Mouse (Mus musculus): ENCODE data around the gene Gxylt2. TPM values are rescaled to one million over a fixed set of nuclear protein-coding genes. Genes with fewer than 3 reads are reported as not detected.
A peak's percentile ranks its signal among the peaks of the same experiment; 100 is the strongest.

Gxylt2 gene
- polyA plus RNA-seq, 1 experiment from 2014 or later, result 9.9 TPM

DNA sequence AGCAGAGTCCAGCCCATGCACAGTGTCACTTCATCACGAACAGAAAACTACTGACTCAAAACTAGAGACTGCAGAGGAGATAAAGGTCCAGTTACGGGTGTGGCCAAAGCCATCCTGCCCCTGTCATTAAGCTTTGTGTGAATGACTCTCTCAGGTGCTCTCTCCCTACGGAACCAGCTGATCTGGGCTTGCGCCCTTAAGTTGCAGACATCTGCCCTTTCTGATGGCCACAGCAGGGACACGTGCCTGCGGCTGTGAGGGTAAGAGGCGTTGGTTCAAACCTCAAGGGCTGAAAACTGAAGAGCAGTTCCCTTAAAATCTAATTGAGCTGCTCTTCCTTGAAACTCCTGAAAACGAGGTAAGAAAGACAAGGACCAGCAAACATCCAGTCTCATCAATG is 12.3 kb downstream of the Gxylt2 start:
- no peaks in the 10 kb centered on the region for H3K9me3 ChIP-seq (replicated peaks; ENCODE audit: low read length)
- H3K27ac ChIP-seq, result no peak overlapping the region
- no peak overlapping the region for H3K4me3 ChIP-seq (replicated peaks; ENCODE audit: low read depth, low read length)
- H3K4me2 ChIP-seq (ENCODE audit: low read length), result no peak overlapping the region
- H3K9ac ChIP-seq (ENCODE audit: low read depth, low read length), result no peak overlapping the region
- no peak for DNase-seq (ENCODE audit: low spot score)
- 79% methylated on average over 8 of the region's 8 CpGs for WGBS
- TF ChIP-seq CTCF (IDR thresholded peaks at IDR 0.05; ENCODE audit: low read depth), result no peak
- H3K36me3 ChIP-seq (ENCODE audit: insufficient read depth, low read length), result no peaks in the 10 kb centered on the region
- no peaks in the 10 kb centered on the region; the same call in 1 of the 2 replicates for H3K4me1 ChIP-seq (replicated peaks; ENCODE audit: insufficient read depth, low read length)
- H3K27me3 ChIP-seq (ENCODE audit: insufficient read depth, low read length), result no peaks in the 10 kb centered on the region
- no peak for ATAC-seq (replicated peaks; ENCODE audit: low FRiP score, low read depth)

- H3K27ac ChIP-seq, result no peak overlapping the region
- H3K4me1 ChIP-seq (replicated peaks; ENCODE audit: insufficient read depth, low read length), result no peaks in the 10 kb centered on the region; the same call in 1 of the 2 replicates
- no peak overlapping the region for H3K9ac ChIP-seq (ENCODE audit: low read depth, low read length)
- no peaks in the 10 kb centered on the region for H3K27me3 ChIP-seq (ENCODE audit: insufficient read depth, low read length)
- H3K9me3 ChIP-seq (replicated peaks; ENCODE audit: low read length), result no peaks in the 10 kb centered on the region
- H3K4me3 ChIP-seq (replicated peaks; ENCODE audit: low read depth, low read length), result no peak overlapping the region
- H3K36me3 ChIP-seq (ENCODE audit: insufficient read depth, low read length), result no peaks in the 10 kb centered on the region
- DNase-seq (ENCODE audit: low spot score) (peak; percentile 80), ATAC-seq (replicated peaks; ENCODE audit: low FRiP score, low read depth) (peak; percentile 30; the same call in 1 of the 2 replicates)
- H3K4me2 ChIP-seq (ENCODE audit: low read length), result no peak overlapping the region
- 30% methylated on average over 6 of the region's 6 CpGs for WGBS
- TF ChIP-seq CTCF (IDR thresholded peaks at IDR 0.05; ENCODE audit: low read depth), result no peak
Observed at GRCm38 (mm10) chr6:100720098-100720501, 15.6 kb downstream of the Gxylt2 start.

DNA sequence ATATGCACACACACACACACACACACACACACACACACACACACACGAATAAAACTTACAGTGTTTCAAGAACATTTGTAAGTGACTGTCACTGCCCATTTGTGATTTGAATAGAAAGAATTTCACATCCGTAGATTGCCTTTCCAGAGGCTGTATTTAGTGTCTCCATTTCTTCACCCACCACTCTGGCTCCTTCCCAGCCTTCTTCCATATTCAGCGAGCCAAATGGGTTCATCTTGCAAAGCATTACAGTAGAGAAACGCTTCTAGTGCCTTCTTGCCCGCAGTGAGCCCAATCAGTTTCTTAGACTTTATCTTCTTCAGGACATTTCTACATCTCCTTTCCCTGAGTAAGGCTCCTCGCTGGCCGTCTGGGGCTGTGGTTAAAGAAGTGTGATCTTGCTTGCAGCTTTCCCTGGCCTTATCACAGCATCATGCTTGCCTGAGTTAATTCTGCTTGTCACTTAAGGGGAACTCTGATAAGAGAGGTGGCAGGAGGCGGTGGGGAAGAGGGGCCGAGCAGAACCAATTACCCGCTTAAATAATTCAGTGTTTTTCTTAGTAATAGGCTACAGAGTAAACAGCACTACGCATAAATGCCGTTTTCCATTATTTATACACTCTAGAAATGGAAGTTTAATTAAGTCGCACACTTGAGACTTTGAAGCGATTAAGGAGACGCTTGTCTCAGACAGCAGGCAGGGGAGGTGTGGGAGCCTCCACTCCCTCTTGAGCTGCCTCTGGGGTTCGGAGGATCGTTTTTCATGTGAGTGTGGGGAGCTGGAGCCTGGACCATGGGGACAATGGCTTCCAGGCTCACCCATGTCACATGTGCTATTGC is 16.6 kb downstream of the Gxylt2 start:
- ATAC-seq (replicated peaks; ENCODE audit: low FRiP score, low read depth), result no peak; the same call in 1 of the 2 replicates
- Histone ChIP-seq H3K9me3 (replicated peaks; ENCODE audit: low read length) (no peaks in the 10 kb centered on the region), H3K27me3 (ENCODE audit: insufficient read depth, low read length) (no peaks in the 10 kb centered on the region), H3K27ac (no peak overlapping the region), H3K9ac (ENCODE audit: low read depth, low read length) (no peak overlapping the region), H3K4me2 (ENCODE audit: low read length) (no peak overlapping the region), H3K4me1 (replicated peaks; ENCODE audit: insufficient read depth, low read length) (no peaks in the 10 kb centered on the region; the same call in 1 of the 2 replicates), H3K4me3 (replicated peaks; ENCODE audit: low read depth, low read length) (no peak overlapping the region), H3K36me3 (ENCODE audit: insufficient read depth, low read length) (no peaks in the 10 kb centered on the region)
- no peak for TF ChIP-seq CTCF (IDR thresholded peaks at IDR 0.05; ENCODE audit: low read depth)
- 32% methylated on average over 17 of the region's 17 CpGs for WGBS
- peak; percentile 74 for DNase-seq (ENCODE audit: low spot score)

DNA sequence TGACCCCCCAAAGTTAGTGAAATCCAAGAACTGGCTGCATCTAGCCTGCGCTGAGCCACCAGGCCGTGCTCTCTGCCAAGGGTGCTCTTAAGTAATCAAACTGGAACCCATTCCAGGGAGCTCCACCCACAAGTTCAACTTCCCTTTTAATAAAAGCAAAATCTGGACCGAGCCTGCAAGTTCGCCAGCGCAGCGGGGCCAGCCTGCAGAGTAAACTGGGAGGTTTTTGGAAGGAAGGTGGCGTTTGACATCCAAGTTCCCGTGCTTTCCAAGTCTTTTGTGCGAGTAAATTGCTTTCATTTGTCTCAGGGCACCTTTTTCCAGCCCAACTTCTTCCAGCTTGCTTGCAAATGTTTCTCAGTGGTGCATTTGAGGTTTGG is 27.5 kb downstream of the Gxylt2 start:
- no peak for DNase-seq (ENCODE audit: low spot score)
- H3K4me3 ChIP-seq (replicated peaks; ENCODE audit: low read depth, low read length), result no peak overlapping the region
- peak overlapping the region; percentile 25 for H3K4me2 ChIP-seq (ENCODE audit: low read length)
- no peaks in the 10 kb centered on the region for H3K36me3 ChIP-seq (ENCODE audit: insufficient read depth, low read length)
- ATAC-seq (replicated peaks; ENCODE audit: low FRiP score, low read depth), result 0 out of 2 replicates have a peak, but pooled peaks have one; percentile 21
- H3K9me3 ChIP-seq (replicated peaks; ENCODE audit: low read length), result no peaks in the 10 kb centered on the region
- H3K4me1 ChIP-seq (replicated peaks; ENCODE audit: insufficient read depth, low read length), result peaks cover 6% of the 10 kb centered on the region; the same call in 1 of the 2 replicates
- no peak for TF ChIP-seq CTCF (IDR thresholded peaks at IDR 0.05; ENCODE audit: low read depth)
- 26% methylated on average over 9 of the region's 9 CpGs for WGBS
- no peak overlapping the region for H3K9ac ChIP-seq (ENCODE audit: low read depth, low read length)
- no peak overlapping the region for H3K27ac ChIP-seq
- no peaks in the 10 kb centered on the region for H3K27me3 ChIP-seq (ENCODE audit: insufficient read depth, low read length)

GRCm38 (mm10) chr6:100732376-100733021 is 28.0 kb downstream of the Gxylt2 start:
- no peaks in the 10 kb centered on the region for H3K36me3 ChIP-seq (ENCODE audit: insufficient read depth, low read length)
- no peak overlapping the region for H3K4me3 ChIP-seq (replicated peaks; ENCODE audit: low read depth, low read length)
- no peaks in the 10 kb centered on the region for H3K27me3 ChIP-seq (ENCODE audit: insufficient read depth, low read length)
- H3K9me3 ChIP-seq (replicated peaks; ENCODE audit: low read length), result no peaks in the 10 kb centered on the region
- peaks cover 6% of the 10 kb centered on the region; the same call in 1 of the 2 replicates for H3K4me1 ChIP-seq (replicated peaks; ENCODE audit: insufficient read depth, low read length)
- no peak for TF ChIP-seq CTCF (IDR thresholded peaks at IDR 0.05; ENCODE audit: low read depth)
- DNase-seq (ENCODE audit: low spot score) (peak; percentile 50), ATAC-seq (replicated peaks; ENCODE audit: low FRiP score, low read depth) (0 out of 2 replicates have a peak, but pooled peaks have one; percentile 10)
- no peak overlapping the region for H3K27ac ChIP-seq
- peak overlapping the region; percentile 25 for H3K4me2 ChIP-seq (ENCODE audit: low read length)
- no peak overlapping the region for H3K9ac ChIP-seq (ENCODE audit: low read depth, low read length)
- WGBS, result 22% methylated on average over 12 of the region's 12 CpGs

GRCm38 (mm10) chr6:100733218-100733617 is 28.7 kb downstream of the Gxylt2 start:
- Histone ChIP-seq H3K36me3 (ENCODE audit: insufficient read depth, low read length) (no peaks in the 10 kb centered on the region), H3K4me3 (replicated peaks; ENCODE audit: low read depth, low read length) (no peak overlapping the region), H3K27me3 (ENCODE audit: insufficient read depth, low read length) (no peaks in the 10 kb centered on the region), H3K9ac (ENCODE audit: low read depth, low read length) (no peak overlapping the region), H3K9me3 (replicated peaks; ENCODE audit: low read length) (no peaks in the 10 kb centered on the region), H3K4me2 (ENCODE audit: low read length) (no peak overlapping the region), H3K27ac (no peak overlapping the region), H3K4me1 (replicated peaks; ENCODE audit: insufficient read depth, low read length) (peaks cover 6% of the 10 kb centered on the region; the same call in 1 of the 2 replicates)
- DNase-seq (ENCODE audit: low spot score), result no peak
- WGBS, result 83% methylated on average over 10 of the region's 10 CpGs
- TF ChIP-seq CTCF (IDR thresholded peaks at IDR 0.05; ENCODE audit: low read depth), result no peak
- no peak for ATAC-seq (replicated peaks; ENCODE audit: low FRiP score, low read depth)
